Mouse (Mus musculus) heart, adult 2 months (tissue): Measurements from ENCODE around the gene Kdm2a. TPM values are rescaled to one million over a fixed set of nuclear protein-coding genes. Genes with fewer than 3 reads are reported as not detected.

Source experiments
- DNase-seq, 2 experiments: peaks; one replicate each; pipeline ENCODE4 v3.0.0; 2021
- H3K27ac ChIP-seq: fragments of 200-600 bp; 2 replicates; pipeline ENCODE4 v1.8.1; 2022
- H3K27me3 ChIP-seq: fragments of 200-500 bp; 2 replicates; pipeline ENCODE4 v1.6.1; 2012; ENCODE audit warnings: mild to moderate bottlenecking, low read length, inconsistent platforms, mixed read lengths; ENCODE audit not compliant: control insufficient read depth, insufficient read depth
- H3K36me3 ChIP-seq: fragments of 200-500 bp; 2 replicates; pipeline ENCODE4 v1.6.1; 2012; ENCODE audit warnings: low read length, inconsistent platforms; ENCODE audit not compliant: control insufficient read depth, insufficient read depth
- H3K4me1 ChIP-seq: fragments of 200-500 bp; 2 replicates; pipeline ENCODE4 v1.6.1; 2011; ENCODE audit warnings: low read length; ENCODE audit not compliant: control insufficient read depth, insufficient read depth
- H3K4me3 ChIP-seq: fragments of 200-600 bp; 2 replicates; pipeline ENCODE4 v1.8.1; 2022
- H3K79me2 ChIP-seq: fragments of 200-500 bp; replicated peaks from 2 replicates; pipeline ENCODE4 v1.6.1; 2012; ENCODE audit warnings: mild to moderate bottlenecking, inconsistent platforms, low read length, moderate library complexity, mixed read lengths; ENCODE audit not compliant: control insufficient read depth, insufficient read depth
- H3K9ac ChIP-seq: fragments of 200-500 bp; 2 replicates; pipeline ENCODE4 v1.6.1; 2012; ENCODE audit warnings: low read depth, mild to moderate bottlenecking, control low read depth, inconsistent platforms, low read length, mixed read lengths
- CTCF ChIP-seq: fragments of 200-600 bp; IDR thresholded peaks from 2 replicates; pipeline ENCODE4 v1.8.1; 2022; ENCODE audit warnings: antibody characterized with exemption, mild to moderate bottlenecking, moderate library complexity
- EP300 ChIP-seq: fragments of 200-500 bp; IDR thresholded peaks from 2 replicates; pipeline ENCODE4 v1.6.1; 2011; ENCODE audit warnings: low read depth, low read length, control low read depth; ENCODE audit not compliant: insufficient read depth
- POLR2A ChIP-seq: fragments of 200-500 bp; IDR thresholded peaks from 2 replicates; pipeline ENCODE4 v1.6.1; 2011; ENCODE audit warnings: mild to moderate bottlenecking, low read depth, low read length, control low read depth; ENCODE audit not compliant: insufficient read depth
- WGBS: fragments of 180-500 bp; shearing (Covaris S2); methylation state at CpG from one replicate; pipeline ENCODE4 v1.1.7; 2018; 5-methylcytosine and 5-hydroxymethylcytosine counted together
- intact Hi-C: fragments of 180-260 bp; cut with DNase I; formaldehyde crosslinking; loops from one replicate; pipeline ENCODE4 v1.15.1; 2025
- polyA plus RNA-seq: library from polyadenylated mRNA; depleted of rRNA; stranded (reverse); fragments of >200 nt; gene quantifications from 2 replicates; pipeline ENCODE4 v1.2.3, GENCODE M21; 2012
- total RNA-seq, 2 experiments: library from RNA; stranded (reverse); gene quantifications; 2 replicates each; pipeline ENCODE4 v1.2.3; 2021

The Kdm2a gene
- total and polyA plus RNA-seq, 3 experiments, result 36.4 to 49.7 (median 38.6) TPM

GRCm38 (mm10) chr19:4349455-4349854 is 48.6 kb downstream of the Kdm2a start:
- Histone ChIP-seq H3K79me2 (no peaks in the 10 kb centered on the region), H3K36me3 (peaks cover 7% of the 10 kb centered on the region; the same call in 1 of the 2 replicates), H3K4me1 (no peaks in the 10 kb centered on the region), H3K27me3 (no peaks in the 10 kb centered on the region), H3K27ac (no peak overlapping the region), H3K9ac (no peak overlapping the region), H3K4me3 (no peak overlapping the region)
- intact Hi-C loops, result no loop called here
- DNase-seq, result no peak
- WGBS, result 85% methylated on average over 2 of the region's 2 CpGs
- no peak for TF ChIP-seq POLR2A
- no peak for TF ChIP-seq EP300
- TF ChIP-seq CTCF, result no peak

- no peak for TF ChIP-seq CTCF
- TF ChIP-seq POLR2A, result no peak
- TF ChIP-seq EP300, result no peak
Measured at GRCm38 (mm10) chr19:4346479-4346878, 51.6 kb downstream of the Kdm2a start.

DNA sequence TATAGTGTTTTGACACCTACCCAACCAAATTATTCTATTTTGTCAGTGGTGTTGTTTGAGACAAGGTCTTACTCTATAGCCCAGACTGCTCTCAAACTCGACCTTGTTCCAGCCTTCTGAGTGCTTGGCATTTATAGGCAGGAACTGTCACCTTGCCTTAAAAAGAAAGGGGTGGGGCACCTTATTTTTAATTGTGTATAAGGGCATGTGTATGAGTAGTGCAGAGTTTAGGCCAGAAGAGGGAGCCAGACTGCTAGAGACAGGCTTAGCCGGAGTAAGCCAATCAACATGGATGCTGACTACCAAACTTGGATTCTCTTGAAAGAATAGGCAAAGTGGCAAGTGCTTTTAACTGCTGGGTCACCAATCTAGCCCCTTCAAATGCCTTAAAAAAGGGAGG is 59.9 kb downstream of the Kdm2a start:
- 4% methylated on average over 2 of the region's 2 CpGs for WGBS
- peaks cover 4% of the 10 kb centered on the region for H3K4me1 ChIP-seq
- peak in 1 of 2 experiments; percentile 58 for DNase-seq
- intact Hi-C loops, result loop anchor here (1.0 to 5.0 kb wide), 2 partner anchors 79 to 104 kb away; no protein-coding TSS in a partner anchor
- no peak overlapping the region for H3K4me3 ChIP-seq
- H3K27ac ChIP-seq, result no peak overlapping the region
- H3K36me3 ChIP-seq, result peaks cover 7% of the 10 kb centered on the region
- H3K27me3 ChIP-seq, result no peaks in the 10 kb centered on the region
- H3K9ac ChIP-seq, result no peak overlapping the region
- TF ChIP-seq EP300 (0 out of 2 replicates have a peak, but pooled peaks have one; percentile 34), POLR2A (no peak), CTCF (peak; percentile 90)
- H3K79me2 ChIP-seq, result no peaks in the 10 kb centered on the region

More at GRCm38 (mm10) chr19:4346479-4346878, 51.6 kb downstream of the Kdm2a start:
- intact Hi-C loops, result no loop called here
- Histone ChIP-seq H3K36me3 (peaks cover 6% of the 10 kb centered on the region; the same call in 1 of the 2 replicates), H3K4me3 (no peak overlapping the region), H3K79me2 (no peaks in the 10 kb centered on the region), H3K9ac (no peak overlapping the region), H3K27ac (no peak overlapping the region), H3K4me1 (no peaks in the 10 kb centered on the region), H3K27me3 (no peaks in the 10 kb centered on the region)
- 97% methylated on average over 1 of the region's 1 CpGs for WGBS
- DNase-seq, result no peak

DNA sequence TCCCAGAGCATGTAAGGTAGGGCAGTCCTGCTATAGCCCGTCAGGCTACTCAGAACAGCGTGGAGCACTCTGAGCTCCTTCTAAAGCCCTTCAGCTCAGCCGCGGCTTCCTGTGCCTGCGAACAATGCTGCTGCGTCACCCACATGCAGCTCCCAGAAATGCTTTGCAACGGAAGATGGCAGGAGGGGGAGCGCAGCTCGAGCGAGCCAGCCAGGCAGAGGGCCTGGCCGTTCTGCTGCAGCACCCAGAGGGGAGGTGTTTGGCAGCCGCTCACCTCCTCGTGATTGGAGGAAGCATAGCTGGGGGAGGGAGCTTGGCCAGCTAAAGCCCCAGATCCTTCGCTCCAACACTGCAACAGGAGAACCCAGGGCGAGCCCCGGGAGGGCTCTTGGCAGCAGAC is 64.3 kb downstream of the Kdm2a start:
- DNase-seq, result peak; percentile 95 to 97
- H3K27me3 ChIP-seq, result no peaks in the 10 kb centered on the region
- peak overlapping the region; percentile 49 for H3K9ac ChIP-seq
- intact Hi-C loops, result loop anchor here (2.0 kb wide), 1 partner anchor 65 kb away; the partner anchor contains the start of gene Kdm2a
- H3K27ac ChIP-seq, result peak overlapping the region; percentile 93
- H3K36me3 ChIP-seq, result peaks cover 27% of the 10 kb centered on the region
- TF ChIP-seq POLR2A, result peak; percentile 92
- TF ChIP-seq EP300, result peak; percentile 72; the same call in 1 of the 2 replicates
- peak; percentile 40 for TF ChIP-seq CTCF
- 0% methylated on average over 16 of the region's 16 CpGs for WGBS
- H3K4me1 ChIP-seq, result peaks cover 8% of the 10 kb centered on the region
- H3K4me3 ChIP-seq, result peak overlapping the region; percentile 72
- H3K79me2 ChIP-seq, result no peaks in the 10 kb centered on the region

- Histone ChIP-seq H3K27ac (peak overlapping the region; percentile 93), H3K9ac (peak overlapping the region; percentile 49), H3K4me1 (peaks cover 8% of the 10 kb centered on the region), H3K27me3 (no peaks in the 10 kb centered on the region), H3K4me3 (peak overlapping the region; percentile 72), H3K36me3 (peaks cover 27% of the 10 kb centered on the region), H3K79me2 (no peaks in the 10 kb centered on the region)
- intact Hi-C loops, result loop anchor here (2.0 kb wide), 1 partner anchor 66 kb away; the partner anchor contains the start of gene Kdm2a
- peak in 1 of 2 experiments; percentile 59 for DNase-seq
- WGBS, result under 1% methylated on average over 13 of the region's 13 CpGs
- TF ChIP-seq CTCF, result no peak
- 0 out of 2 replicates have a peak, but pooled peaks have one; percentile 5 for TF ChIP-seq EP300
Measured at GRCm38 (mm10) chr19:4333100-4333775, 64.8 kb downstream of the Kdm2a start.

DNA sequence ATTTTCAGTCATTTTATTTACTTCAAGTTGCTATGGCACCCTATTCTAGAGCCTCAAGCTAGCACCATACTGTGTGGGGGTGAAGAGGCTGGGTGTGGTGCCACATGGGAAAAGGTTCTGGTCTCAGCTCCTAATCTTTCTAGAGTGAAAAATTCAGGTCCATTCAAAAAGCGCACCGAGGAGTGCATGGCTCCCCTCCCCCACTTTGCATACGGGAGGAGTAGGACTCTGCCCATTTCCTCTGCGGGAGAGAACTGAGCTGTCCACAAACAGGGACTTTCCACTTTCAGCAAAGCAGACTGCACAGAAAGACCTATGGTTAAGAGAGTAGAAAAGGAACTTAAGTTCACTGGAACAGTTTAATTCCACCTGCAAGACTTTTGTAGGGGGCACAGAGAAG is 65.4 kb downstream of the Kdm2a start:
- intact Hi-C loops, result loop anchor here (2.0 kb wide), 1 partner anchor 66 kb away; the partner anchor contains the start of gene Kdm2a
- TF ChIP-seq EP300 (no peak), POLR2A (peak; percentile 28; the same call in 1 of the 2 replicates)
- peak; percentile 53 to 66 for DNase-seq

More for the DNA sequence above, 65.4 kb downstream of the Kdm2a start:
- Histone ChIP-seq H3K4me1 (peaks cover 8% of the 10 kb centered on the region), H3K36me3 (peaks cover 30% of the 10 kb centered on the region), H3K27ac (peak overlapping the region; percentile 93), H3K9ac (peak overlapping the region; percentile 44), H3K27me3 (no peaks in the 10 kb centered on the region), H3K79me2 (no peaks in the 10 kb centered on the region), H3K4me3 (peak overlapping the region; percentile 72)
- 0% methylated on average over 4 of the region's 4 CpGs for WGBS
